Mouse (Mus musculus): ENCODE measurements around the gene Lkaaear1. TPM values are rescaled to one million over a fixed set of nuclear protein-coding genes. Genes with fewer than 3 reads are reported as not detected.
A peak's percentile ranks its signal among the peaks of the same experiment; 100 is the strongest.

The Lkaaear1 gene
- total RNA-seq, 2 experiments from 2014 or later, result not detected

- peak; percentile 67 to 70 for DNase-seq
- intact Hi-C loops (cut with DNase I), result loop anchor here (1.0 to 2.0 kb wide), 4 partner anchors 14 to 48 kb away; no protein-coding TSS in a partner anchor
Measured at GRCm38 (mm10) chr2:181658930-181659555, 39.2 kb downstream of the Lkaaear1 start.

- intact Hi-C loops (cut with DNase I), result loop anchor here (2.0 kb wide), 3 partner anchors 14 to 48 kb away; no protein-coding TSS in a partner anchor
Measured at GRCm38 (mm10) chr2:181658528-181658927, 39.7 kb downstream of the Lkaaear1 start.

GRCm38 (mm10) chr2:181657441-181657840, 40.8 kb downstream of the Lkaaear1 start:
- intact Hi-C loops (cut with DNase I), result no loop called here
- DNase-seq, result no peak

More at GRCm38 (mm10) chr2:181658528-181658927, 39.7 kb downstream of the Lkaaear1 start:
- DNase-seq, result no peak

GRCm38 (mm10) chr2:181656734-181657133, 41.5 kb downstream of the Lkaaear1 start, which contains the start of gene Gm29797:
Gene Gm29797 (plus strand): TSS chr2:181657034.
- no peak for DNase-seq
- intact Hi-C loops (cut with DNase I), result no loop called here

- no peak for DNase-seq
- intact Hi-C loops (cut with DNase I), result no loop called here
Measured at GRCm38 (mm10) chr2:181653523-181653922, 44.7 kb downstream of the Lkaaear1 start.

GRCm38 (mm10) chr2:181653065-181653464, 45.2 kb downstream of the Lkaaear1 start:
- intact Hi-C loops (cut with DNase I), result no loop called here
- no peak for DNase-seq

- no peak for DNase-seq
- intact Hi-C loops (cut with DNase I), result loop anchor here (10.0 kb wide), 1 partner anchor 216 kb away; the partner anchor contains the start of gene Polr3k
Measured at GRCm38 (mm10) chr2:181648926-181649325, 49.3 kb downstream of the Lkaaear1 start.

Other genes with a start within 250 kb of the Lkaaear1 start
- gene Zbtb46, start 239.0 kb downstream of the Lkaaear1 start, total RNA-seq (2021), result 10 to 100 TPM; 12.4 to 12.9 TPM
- not detected for gene Abhd16b, start 205.2 kb downstream of the Lkaaear1 start, total RNA-seq (2021)
- gene Tpd52l2, start 201.3 kb downstream of the Lkaaear1 start, total RNA-seq (2021), result 10 to 100 TPM; 62.9 to 67.7 TPM
- gene Dnajc5, start 178.0 kb downstream of the Lkaaear1 start, total RNA-seq (2021), result 10 to 100 TPM; 58.4 to 68.6 TPM
- 10 to 100 TPM; 36.6 to 47.4 TPM for gene Uckl1, start 113.5 kb downstream of the Lkaaear1 start, total RNA-seq (2021)
- 10 to 100 TPM; 36.0 to 38.3 TPM for gene Prpf6, start 106.6 kb downstream of the Lkaaear1 start, total RNA-seq (2021)
- 10 to 100 TPM; 16.6 to 18.0 TPM for gene Zfp512b, start 105.6 kb downstream of the Lkaaear1 start, total RNA-seq (2021)
- gene Samd10, start 99.2 kb downstream of the Lkaaear1 start, total RNA-seq (2021), result 1 to 10 TPM; 2.3 to 2.4 TPM
- not detected for gene Gm29797, start 41.4 kb downstream of the Lkaaear1 start, total RNA-seq (2021)
- 10 to 100 TPM; 34.4 to 64.4 TPM for gene Sox18, start 26.8 kb downstream of the Lkaaear1 start, total RNA-seq (2021)
- 1 to 10 TPM; 6.1 to 7.3 TPM for gene Tcea2, start 18.1 kb downstream of the Lkaaear1 start, total RNA-seq (2021)
- 1 to 10 TPM; 5.7 to 7.2 TPM for gene Rgs19, start 4.5 kb downstream of the Lkaaear1 start, total RNA-seq (2021)
- gene Oprl1, start 16.6 kb upstream of the Lkaaear1 start, total RNA-seq (2021), result not detected
- not detected for gene Myt1, start 64.9 kb upstream of the Lkaaear1 start, total RNA-seq (2021)
- 10 to 100 TPM; 64.6 to 69.4 TPM for gene Pcmtd2, start 139.4 kb upstream of the Lkaaear1 start, total RNA-seq (2021)
- gene Polr3k, start 165.9 kb upstream of the Lkaaear1 start, total RNA-seq (2021), result 10 to 100 TPM in 1 of 2 experiments, 1 to 10 TPM in 1; 9.2 to 11.6 TPM

Data from heart, postnatal 36 days (tissue).